Mouse (Mus musculus) heart, adult 9 months (tissue): Measurements from ENCODE around the gene Stat5b.
A peak's percentile ranks its signal among the peaks of the same experiment; 100 is the strongest.

Experiments
- DNase-seq, 2 experiments: peaks; one replicate each; pipeline ENCODE4 v3.0.0; 2022; ENCODE audit warnings: low spot score in 2 of 2

Stat5b gene

GRCm38 (mm10) chr11:100767871-100768270, 82.7 kb downstream of the Stat5b start:
- DNase-seq: no peak

DNA sequence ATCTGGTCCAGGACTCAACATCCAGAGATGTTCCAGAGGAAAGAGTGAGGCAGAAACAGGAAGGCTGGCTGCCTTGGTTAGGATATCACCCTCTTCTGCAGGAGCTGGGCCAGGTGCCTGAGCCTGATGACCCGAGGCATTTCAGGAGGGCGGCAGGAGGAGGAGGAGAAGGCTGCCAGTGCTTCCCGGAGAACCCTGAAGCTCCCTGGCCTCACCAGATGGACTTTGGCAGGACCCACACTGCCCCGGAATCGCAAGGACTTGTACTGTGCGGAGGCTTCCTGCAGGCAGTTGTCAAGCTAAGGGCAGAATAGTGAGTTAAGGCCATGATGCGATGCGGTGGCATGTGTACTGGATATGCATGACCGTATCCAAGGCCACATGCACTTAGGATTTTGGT, 83.8 kb downstream of the Stat5b start:
- DNase-seq: no peak

DNA sequence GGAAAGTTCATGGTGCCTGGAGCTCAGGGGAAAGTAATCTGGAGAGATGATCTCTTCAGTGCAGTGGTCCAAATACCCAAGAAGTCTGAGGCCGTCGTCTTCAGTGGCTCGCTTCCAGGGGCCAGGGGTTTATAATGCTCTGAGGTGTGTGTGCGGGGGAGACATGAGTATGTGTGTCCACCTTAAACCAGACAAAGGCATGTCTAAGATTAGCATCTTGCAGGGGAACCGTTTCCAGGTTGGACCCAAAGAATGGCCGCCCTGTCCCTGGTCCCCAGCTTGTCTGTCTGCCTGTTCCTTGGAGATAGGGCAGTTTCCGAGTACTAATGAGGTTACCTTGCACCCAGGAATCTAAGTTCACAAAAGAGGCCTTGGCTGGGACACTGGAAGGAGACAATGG, 87.7 kb downstream of the Stat5b start, which contains the start of gene Hcrt:
Gene Hcrt, minus strand, starts transcription at position 101 of the 400 bp plus-strand sequence.
- no peak for DNase-seq

DNA sequence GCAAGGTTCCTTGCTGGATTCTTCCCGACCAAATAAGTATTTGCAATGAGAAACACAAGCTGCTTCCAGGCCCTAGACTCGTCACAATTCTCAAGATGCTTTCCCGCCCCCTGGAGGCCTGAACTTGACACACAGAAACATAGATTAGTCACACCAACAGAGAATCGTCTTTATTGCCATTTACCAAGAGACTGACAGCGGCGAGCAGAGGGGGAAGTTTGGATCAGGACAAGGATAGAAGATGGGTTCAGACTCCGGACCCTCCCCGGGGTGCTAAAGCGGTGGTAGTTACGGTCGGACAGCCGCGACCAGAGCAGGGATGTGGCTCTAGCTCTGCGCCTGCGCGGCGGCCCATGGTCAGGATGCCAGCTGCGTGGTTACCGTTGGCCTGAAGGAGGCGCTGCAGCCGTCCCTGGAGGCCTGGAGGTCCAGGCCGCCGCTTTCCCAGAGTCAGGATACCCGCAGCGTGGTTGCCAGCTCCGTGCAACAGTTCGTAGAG, 88.9 kb downstream of the Stat5b start:
- peak; percentile 86 for DNase-seq

GRCm38 (mm10) chr11:100759611-100760233, 90.8 kb downstream of the Stat5b start, which contains the start of gene Kcnh4:
Gene Kcnh4, minus strand, starts transcription at chr11:100759942.
- DNase-seq: no peak

DNA sequence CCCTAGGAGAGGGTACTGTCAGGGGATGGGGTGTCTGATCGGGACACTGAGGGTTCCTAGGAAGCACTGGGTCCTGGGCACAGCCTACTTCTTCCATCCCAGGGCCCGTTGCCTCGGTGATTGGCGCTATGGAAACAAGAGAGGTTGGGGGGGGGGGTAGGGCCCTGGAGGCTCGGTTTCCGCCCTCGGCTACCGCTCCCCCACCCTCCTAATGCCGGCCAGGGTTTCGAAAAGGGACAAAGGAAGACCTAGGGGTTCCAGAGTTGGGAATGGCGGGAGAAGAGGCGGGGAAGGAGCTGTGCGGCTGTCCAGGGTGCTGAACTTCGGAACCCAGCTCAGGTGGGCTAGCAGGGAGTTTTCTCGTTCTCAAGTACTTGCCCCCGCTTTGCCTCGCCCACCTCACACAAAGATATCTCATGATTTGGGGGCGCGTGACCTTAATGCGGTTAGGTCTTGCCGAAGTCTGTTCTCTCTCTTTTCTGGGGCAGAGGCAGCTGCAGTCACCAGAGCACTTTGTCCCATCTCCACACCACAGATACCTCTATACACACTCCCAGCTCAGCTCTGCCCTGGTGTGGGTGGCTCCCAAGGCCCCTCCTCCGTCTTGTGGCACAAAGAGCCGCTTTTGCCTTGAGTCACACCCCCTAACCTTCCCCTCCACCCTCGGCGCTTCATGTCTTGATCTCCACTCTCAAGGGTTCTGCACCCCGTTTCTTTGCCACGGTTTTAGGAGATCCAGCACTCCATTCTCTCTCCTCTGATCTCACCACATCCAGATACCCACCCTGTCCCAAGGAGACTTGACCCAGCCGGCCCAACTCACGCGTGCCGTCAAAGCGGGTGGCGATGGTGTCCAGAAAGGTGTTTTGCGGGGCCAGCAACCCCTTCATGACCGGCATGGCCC, 91.6 kb downstream of the Stat5b start:
- no peak for DNase-seq

GRCm38 (mm10) chr11:100757566-100757965, 93.0 kb downstream of the Stat5b start:
- no peak for DNase-seq

DNA sequence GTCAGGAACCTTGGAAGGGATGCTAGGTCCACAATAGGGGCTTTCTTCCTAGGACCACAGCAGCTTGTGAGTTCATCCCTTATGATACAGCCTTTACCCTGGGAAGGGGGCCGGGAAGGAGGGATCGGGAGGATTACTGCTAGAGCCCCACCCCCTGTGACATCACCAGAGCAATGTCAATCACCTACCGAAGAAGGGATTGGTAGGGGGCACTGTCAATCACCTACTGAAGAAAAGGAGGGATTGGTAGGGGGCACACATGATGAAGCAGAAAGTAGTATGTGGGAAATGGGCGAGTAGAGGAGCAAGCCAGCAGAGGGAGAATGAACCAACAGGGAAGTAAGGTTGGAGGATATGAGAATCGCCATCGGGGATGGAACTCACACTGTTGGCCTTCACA, 94.0 kb downstream of the Stat5b start:
- DNase-seq: no peak

DNA sequence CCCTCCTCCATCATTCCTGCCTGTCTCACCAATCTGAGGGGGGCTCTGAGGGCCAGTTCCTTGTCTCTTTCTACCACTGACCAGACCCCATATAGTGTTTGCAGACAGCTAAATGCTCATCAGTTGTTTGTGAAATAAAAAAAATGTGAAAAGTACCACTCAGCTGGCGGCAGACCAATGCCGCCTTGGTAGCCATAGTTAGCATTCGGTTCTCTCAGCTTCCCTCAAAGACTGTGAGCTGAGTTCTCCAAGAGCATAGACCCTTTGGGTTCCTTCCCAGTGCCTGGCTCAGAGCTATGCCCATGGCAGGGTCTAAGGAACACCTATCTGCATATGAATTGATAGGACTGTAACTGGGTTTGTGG, 95.8 kb downstream of the Stat5b start:
- DNase-seq: no peak

DNA sequence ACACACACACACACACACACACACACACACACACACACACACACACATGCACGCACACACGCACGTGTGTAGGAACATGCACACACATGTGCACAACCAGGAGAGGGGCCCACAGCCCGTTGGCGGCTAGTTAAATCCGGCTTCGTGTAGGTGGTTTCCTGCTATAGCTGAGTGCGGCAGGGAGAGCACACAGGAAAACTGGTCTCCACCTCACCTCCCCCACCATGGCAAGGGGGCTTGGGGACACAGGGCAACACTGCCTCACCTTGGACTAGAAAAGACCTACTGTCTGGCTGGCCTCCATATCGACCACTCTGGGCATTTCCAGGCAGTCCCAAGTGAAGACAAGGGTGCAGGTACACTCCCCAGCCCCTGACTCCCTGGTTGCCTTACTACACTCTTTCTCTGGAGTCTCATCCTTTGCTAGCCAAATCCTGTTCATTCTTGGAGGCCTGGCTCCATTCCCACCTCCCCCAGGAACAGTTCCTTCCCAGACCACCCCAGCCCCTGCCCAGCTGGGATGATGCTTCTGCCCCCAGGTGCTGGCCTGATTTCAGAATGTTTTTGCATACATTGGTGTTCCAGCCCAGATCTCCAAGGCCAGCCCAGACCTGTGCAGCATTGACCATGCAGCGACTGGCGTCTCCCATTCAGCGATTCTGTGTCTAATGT, 96.4 kb downstream of the Stat5b start:
- no peak for DNase-seq

DNA sequence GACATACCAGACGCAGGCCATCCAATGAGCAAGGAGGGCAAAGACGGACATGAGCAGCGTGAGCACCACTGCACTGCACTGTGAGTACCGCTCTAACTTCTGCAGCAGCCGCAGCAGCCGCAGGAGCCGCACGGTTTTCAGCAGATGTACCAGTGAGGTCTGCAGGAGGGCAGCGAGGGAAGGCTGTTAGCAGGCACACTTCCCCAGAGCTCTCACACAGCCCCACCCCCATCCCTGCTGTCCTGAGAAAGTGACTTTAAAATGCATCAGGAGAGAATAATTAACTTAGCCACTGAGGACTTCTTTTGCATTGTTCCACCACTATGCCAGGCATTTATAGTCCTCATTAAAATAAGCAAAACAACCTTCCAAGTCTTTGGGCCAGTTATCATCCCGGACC, 98.2 kb downstream of the Stat5b start:
- DNase-seq: no peak

DNA sequence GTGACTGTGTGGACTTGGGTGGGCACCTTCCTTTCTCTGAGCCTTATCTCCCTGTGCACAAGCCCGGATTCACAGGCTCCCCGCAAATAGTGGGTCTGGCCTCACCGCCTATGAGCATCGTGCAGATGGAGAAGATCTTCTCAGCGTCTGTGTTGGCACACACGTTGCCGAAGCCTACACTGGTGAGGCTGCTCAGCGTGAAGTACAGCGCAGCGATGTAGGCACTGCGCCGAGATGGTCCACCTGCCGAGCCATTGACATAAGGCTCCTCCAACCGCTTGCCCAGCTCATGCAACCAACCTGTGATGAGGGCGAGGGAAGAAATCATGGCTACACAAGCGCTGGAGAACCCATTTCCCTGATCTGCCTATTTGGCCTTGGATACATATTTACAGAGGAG, 100.4 kb downstream of the Stat5b start:
- DNase-seq: no peak

- DNase-seq: no peak
These were observed 101.1 kb downstream of the Stat5b start for GRCm38 (mm10) chr11:100749469-100749868.

- DNase-seq: no peak
These were observed 101.9 kb downstream of the Stat5b start for GRCm38 (mm10) chr11:100748620-100749019.

DNA sequence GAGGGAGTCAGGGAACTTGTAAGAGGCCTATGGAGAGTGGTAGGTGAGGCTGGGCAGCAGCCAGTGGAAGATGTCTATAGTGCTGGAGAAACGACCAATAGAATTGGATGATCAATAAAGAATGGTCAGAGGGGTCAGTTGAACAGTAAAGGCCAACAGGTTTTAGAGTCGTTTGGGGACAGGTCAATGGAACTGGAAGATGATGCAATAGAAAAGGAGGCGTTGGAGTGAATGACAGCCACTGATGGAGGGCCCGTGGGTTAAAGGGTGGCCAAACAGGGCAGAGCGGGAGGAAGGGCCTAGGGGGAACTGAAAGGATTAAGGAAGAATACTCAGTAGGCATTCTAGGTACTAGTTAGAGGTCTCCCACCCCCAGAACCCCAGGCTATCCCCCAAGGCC, 103.4 kb downstream of the Stat5b start:
- no peak for DNase-seq

GRCm38 (mm10) chr11:100746546-100746945, 104.0 kb downstream of the Stat5b start:
- no peak for DNase-seq

DNA sequence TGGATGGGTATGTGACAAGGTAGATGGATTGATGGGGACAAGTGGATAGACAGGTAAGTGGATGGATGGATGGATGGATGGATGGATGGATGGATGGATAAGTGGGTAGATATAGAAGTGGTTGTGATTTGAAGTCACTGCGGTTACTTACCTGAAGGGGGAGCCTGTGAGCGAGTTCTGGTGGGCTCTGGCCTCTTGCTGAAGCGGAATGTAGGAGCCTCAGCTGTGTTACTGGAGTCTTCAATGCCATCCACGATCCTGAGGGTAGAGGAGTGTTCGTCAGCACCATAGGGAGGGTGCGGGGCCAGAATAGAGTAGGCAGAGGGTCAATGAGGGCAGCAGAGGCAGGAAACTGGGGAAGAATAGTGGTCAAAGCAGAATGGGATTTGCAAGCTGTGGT, 105.4 kb downstream of the Stat5b start:
- DNase-seq: no peak

DNA sequence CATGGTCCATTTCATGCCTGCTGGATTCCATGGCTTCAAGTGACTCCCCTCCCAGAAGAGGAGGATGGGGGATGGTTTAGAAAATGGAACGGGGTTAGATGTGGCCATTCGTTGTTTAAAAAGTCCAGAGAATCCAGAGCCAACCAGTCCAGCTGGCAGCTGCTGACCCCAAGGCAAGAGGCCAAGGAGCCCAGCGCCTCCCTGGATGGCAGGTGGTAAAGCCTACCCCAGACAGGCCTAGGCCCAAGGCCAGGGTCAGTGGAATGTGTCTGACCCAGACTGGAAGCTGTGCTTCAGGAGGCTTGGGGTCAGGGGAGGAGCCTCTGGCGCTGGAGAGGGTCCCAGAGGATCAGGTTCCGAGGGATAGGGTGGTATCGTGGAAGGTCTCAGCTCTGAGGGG, 109.2 kb downstream of the Stat5b start:
- peak in 1 of 2 experiments; percentile 51 for DNase-seq

DNA sequence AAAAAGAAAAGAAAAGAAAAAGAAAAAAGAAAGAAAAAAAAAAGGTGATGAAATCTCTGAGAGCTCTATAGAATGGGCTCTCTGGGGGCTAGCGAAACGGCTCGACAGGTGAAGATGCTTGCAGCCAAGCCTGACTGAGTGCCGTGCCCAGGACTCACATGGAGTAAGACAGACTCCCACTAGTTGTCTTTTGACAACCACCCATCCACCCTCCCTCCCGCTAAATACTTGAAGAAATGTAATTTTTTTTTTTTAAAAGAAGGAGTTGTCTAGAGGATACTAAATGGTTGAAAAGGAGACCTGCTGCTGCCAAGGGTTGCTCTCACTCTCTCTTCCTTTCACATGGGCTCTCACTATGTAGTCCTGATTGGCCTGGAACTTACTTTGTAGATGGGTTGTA, 111.8 kb downstream of the Stat5b start:
- no peak for DNase-seq

DNA sequence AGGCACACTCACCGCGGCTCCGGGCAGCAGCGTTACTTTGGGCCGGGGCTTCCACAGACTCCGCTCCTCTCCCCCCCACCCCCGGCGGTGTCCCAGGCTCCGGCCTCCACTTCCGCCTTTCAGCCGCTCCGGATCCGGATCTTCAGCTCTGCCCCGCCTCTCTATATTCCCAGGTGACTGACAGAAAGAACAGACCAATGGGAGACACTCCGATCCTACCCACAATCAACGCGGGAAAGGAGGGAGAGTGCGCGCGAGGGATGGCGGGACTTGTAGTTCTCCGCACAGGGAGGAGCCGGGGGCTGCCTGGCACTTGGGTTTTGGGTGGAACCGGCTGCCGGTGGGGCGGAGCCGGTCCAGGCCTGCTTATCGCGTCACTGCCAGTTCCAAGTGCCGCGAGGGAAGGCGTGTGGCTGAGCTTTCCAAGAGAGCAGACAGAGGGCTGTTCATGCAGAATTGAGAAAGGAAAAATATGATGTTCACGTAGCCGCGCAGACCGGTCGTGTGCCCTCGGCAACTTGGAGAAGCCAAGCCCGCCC, 112.4 kb downstream of the Stat5b start, which contains the start of gene Rab5c:
Gene Rab5c, minus strand, starts transcription at position 150 of the 539 bp plus-strand sequence.
- DNase-seq: peak; percentile 99 to 100

GRCm38 (mm10) chr11:100737105-100737733, 113.3 kb downstream of the Stat5b start:
- DNase-seq: no peak

- DNase-seq: no peak
These were observed 113.8 kb downstream of the Stat5b start for GRCm38 (mm10) chr11:100736746-100737080.
